Mouse (Mus musculus): ENCODE results near the gene Scel. TPM values are rescaled to one million over a fixed set of nuclear protein-coding genes. Genes with fewer than 3 reads are reported as not detected.

The Scel gene
- polyA plus RNA-seq, 2 experiments = 5.6 to 14.3 TPM

DNA sequence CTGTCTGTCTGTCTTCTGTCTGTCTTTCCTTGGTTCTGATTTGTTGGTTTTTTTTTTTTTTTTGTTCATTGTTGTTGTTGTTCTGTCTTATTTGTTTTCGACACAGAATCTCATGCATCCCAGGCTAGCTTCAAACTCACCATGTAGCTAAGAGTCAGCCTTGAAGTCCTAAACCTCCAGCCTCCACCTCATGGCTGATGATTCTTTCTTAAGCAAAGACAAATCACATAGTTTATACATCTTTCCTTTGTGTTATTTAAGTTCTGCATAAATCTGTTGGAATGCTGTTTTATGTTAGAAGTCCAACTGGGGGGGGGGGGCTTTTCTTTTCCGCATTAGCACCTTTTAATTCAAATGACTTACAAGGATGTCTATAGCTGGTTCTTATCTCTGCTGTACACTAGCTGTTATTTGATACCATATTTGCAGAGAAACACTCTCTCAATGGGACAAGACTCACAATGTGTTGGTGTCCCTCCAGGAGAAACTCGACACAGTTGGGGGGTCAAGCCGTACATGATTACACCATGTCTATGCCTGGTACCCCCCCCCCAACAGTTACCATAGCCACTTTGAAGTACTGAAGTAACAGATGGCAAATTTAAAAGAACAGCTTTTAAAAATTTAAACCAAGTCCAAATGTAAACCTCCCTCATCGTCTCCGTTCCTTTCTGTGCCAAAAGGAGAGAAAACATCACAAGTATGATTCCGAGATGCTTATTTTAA, 116.7 kb downstream of the Scel start:
- H3K4me2 ChIP-seq (replicated peaks; ENCODE audit: low read depth, low read length, severe bottlenecking) = no peak overlapping the region
- no peak overlapping the region for H3K27ac ChIP-seq (replicated peaks; ENCODE audit: low read depth, low read length)
- no peak overlapping the region for H3K9ac ChIP-seq (ENCODE audit: low read depth, low read length, severe bottlenecking)
- TF ChIP-seq POLR2A (IDR thresholded peaks at IDR 0.05; ENCODE audit: borderline replicate concordance, extremely low read depth, insufficient read depth, insufficient read length) = no peak
- H3K9me3 ChIP-seq (ENCODE audit: control insufficient read depth, low read length) = no peaks in the 10 kb centered on the region
- 81% methylated on average over 7 of the region's 7 CpGs for WGBS
- DNase-seq (ENCODE audit: low spot score) (no peak), ATAC-seq (ENCODE audit: low FRiP score, low read depth) (no peak)
- no peak overlapping the region for H3K4me3 ChIP-seq (replicated peaks; ENCODE audit: low read length)
- no peaks in the 10 kb centered on the region for H3K27me3 ChIP-seq (ENCODE audit: control insufficient read depth, insufficient read depth, low read length)
- H3K4me1 ChIP-seq (ENCODE audit: control insufficient read depth, insufficient read depth, low read length) = no peaks in the 10 kb centered on the region
- no peaks in the 10 kb centered on the region for H3K36me3 ChIP-seq (ENCODE audit: control insufficient read depth, insufficient read depth, low read length)

DNA sequence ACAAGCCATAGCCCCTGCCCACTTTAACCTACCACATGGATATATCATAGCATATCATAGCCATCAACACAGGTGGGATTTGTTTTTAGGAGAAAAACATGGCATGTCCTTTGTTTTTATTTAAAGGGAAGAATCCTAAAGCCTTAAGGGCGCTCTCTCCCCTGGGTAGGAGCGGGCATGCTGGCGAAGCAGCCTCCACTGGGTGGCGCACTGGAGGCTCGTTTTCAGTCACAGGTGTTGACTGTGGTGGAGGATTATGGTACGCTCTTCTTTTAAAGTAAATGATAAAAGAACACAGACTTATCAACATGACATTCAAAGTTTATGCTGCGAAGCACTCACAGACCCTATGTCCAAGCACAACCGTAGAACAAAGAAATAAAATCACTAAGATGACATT, 117.4 kb downstream of the Scel start:
- DNase-seq (ENCODE audit: low spot score) = no peak
- no peaks in the 10 kb centered on the region for H3K4me1 ChIP-seq (ENCODE audit: control insufficient read depth, insufficient read depth, low read length)
- no peak overlapping the region for H3K4me3 ChIP-seq (replicated peaks; ENCODE audit: low read length)
- H3K4me2 ChIP-seq (replicated peaks; ENCODE audit: low read depth, low read length, severe bottlenecking) = no peak overlapping the region
- no peak overlapping the region for H3K27ac ChIP-seq (replicated peaks; ENCODE audit: low read depth, low read length)
- no peak for TF ChIP-seq POLR2A (IDR thresholded peaks at IDR 0.05; ENCODE audit: borderline replicate concordance, extremely low read depth, insufficient read depth, insufficient read length)
- no peak for ATAC-seq (ENCODE audit: low FRiP score, low read depth)
- no peak overlapping the region for H3K9ac ChIP-seq (ENCODE audit: low read depth, low read length, severe bottlenecking)
- WGBS = 84% methylated on average over 8 of the region's 8 CpGs
- H3K27me3 ChIP-seq (ENCODE audit: control insufficient read depth, insufficient read depth, low read length) = no peaks in the 10 kb centered on the region
- H3K9me3 ChIP-seq (ENCODE audit: control insufficient read depth, low read length) = no peaks in the 10 kb centered on the region
- no peaks in the 10 kb centered on the region for H3K36me3 ChIP-seq (ENCODE audit: control insufficient read depth, insufficient read depth, low read length)

GRCm38 (mm10) chr14:103643933-103644332, 130.8 kb downstream of the Scel start:
- H3K27ac ChIP-seq (replicated peaks; ENCODE audit: low read depth, low read length) = no peak overlapping the region
- WGBS = 77% methylated on average over 3 of the region's 3 CpGs

GRCm38 (mm10) chr14:103647981-103648380, 134.8 kb downstream of the Scel start:
- DNase-seq (ENCODE audit: low spot score) = no peak
- no peak overlapping the region for H3K9ac ChIP-seq (ENCODE audit: low read depth, low read length, severe bottlenecking)
- no peak for TF ChIP-seq POLR2A (IDR thresholded peaks at IDR 0.05; ENCODE audit: borderline replicate concordance, extremely low read depth, insufficient read depth, insufficient read length)
- no peak overlapping the region for H3K4me3 ChIP-seq (replicated peaks; ENCODE audit: low read length)
- H3K27me3 ChIP-seq (ENCODE audit: control insufficient read depth, insufficient read depth, low read length) = peaks cover 10% of the 10 kb centered on the region; the same call in 1 of the 2 replicates
- H3K27ac ChIP-seq (replicated peaks; ENCODE audit: low read depth, low read length) = no peak overlapping the region
- ATAC-seq (ENCODE audit: low FRiP score, low read depth) = no peak
- H3K36me3 ChIP-seq (ENCODE audit: control insufficient read depth, insufficient read depth, low read length) = no peaks in the 10 kb centered on the region
- 58% methylated on average over 2 of the region's 2 CpGs for WGBS
- H3K4me1 ChIP-seq (ENCODE audit: control insufficient read depth, insufficient read depth, low read length) = peaks cover 3% of the 10 kb centered on the region; the same call in 1 of the 2 replicates
- H3K9me3 ChIP-seq (ENCODE audit: control insufficient read depth, low read length) = no peaks in the 10 kb centered on the region
- no peak overlapping the region for H3K4me2 ChIP-seq (replicated peaks; ENCODE audit: low read depth, low read length, severe bottlenecking)

More at GRCm38 (mm10) chr14:103643933-103644332, 130.8 kb downstream of the Scel start:
- H3K4me2 ChIP-seq (replicated peaks; ENCODE audit: low read depth, low read length, severe bottlenecking) = no peak overlapping the region
- no peaks in the 10 kb centered on the region for H3K9me3 ChIP-seq (ENCODE audit: control insufficient read depth, low read length)
- no peak for TF ChIP-seq POLR2A (IDR thresholded peaks at IDR 0.05; ENCODE audit: borderline replicate concordance, extremely low read depth, insufficient read depth, insufficient read length)
- H3K9ac ChIP-seq (ENCODE audit: low read depth, low read length, severe bottlenecking) = no peak overlapping the region
- no peak overlapping the region for H3K4me3 ChIP-seq (replicated peaks; ENCODE audit: low read length)
- H3K36me3 ChIP-seq (ENCODE audit: control insufficient read depth, insufficient read depth, low read length) = no peaks in the 10 kb centered on the region
- no peaks in the 10 kb centered on the region for H3K4me1 ChIP-seq (ENCODE audit: control insufficient read depth, insufficient read depth, low read length)
- no peaks in the 10 kb centered on the region for H3K27me3 ChIP-seq (ENCODE audit: control insufficient read depth, insufficient read depth, low read length)
- DNase-seq (ENCODE audit: low spot score) = no peak
- ATAC-seq (ENCODE audit: low FRiP score, low read depth) = no peak

DNA sequence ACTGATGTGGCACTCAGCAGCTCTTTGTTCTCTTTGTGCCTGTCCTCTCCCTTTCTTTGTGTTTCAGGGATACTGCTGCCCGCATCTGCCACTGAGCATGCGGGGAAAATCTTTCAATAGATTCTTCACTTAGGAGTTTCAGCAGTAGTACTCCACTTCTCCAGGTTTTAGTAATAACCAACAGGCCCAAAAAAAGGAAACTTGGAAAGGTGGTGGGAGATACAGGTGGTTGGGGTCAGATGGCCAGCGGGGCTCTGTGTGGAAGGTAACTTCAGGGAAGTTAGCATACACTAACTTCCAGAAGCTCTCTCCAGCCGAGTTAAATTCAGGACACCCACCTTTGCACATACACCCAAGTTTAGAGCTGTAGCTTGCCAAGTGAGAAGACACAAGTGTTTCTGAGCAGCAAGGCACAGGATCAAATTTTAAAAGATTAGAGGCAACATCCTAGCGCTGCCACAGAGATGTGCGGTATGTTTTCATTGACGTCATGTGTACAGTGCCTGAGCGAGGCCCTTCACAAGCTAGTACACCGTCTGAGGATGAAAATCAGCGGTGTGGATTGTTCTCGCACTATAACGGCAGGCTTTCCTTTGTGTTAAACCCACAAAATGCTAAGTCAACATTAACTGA, 135.6 kb downstream of the Scel start:
- Histone ChIP-seq H3K9ac (ENCODE audit: low read depth, low read length, severe bottlenecking) (no peak overlapping the region), H3K4me1 (ENCODE audit: control insufficient read depth, insufficient read depth, low read length) (peaks cover 3% of the 10 kb centered on the region; the same call in 1 of the 2 replicates), H3K9me3 (ENCODE audit: control insufficient read depth, low read length) (no peaks in the 10 kb centered on the region), H3K4me2 (replicated peaks; ENCODE audit: low read depth, low read length, severe bottlenecking) (no peak overlapping the region), H3K27me3 (ENCODE audit: control insufficient read depth, insufficient read depth, low read length) (peaks cover 10% of the 10 kb centered on the region; the same call in 1 of the 2 replicates), H3K4me3 (replicated peaks; ENCODE audit: low read length) (no peak overlapping the region), H3K36me3 (ENCODE audit: control insufficient read depth, insufficient read depth, low read length) (no peaks in the 10 kb centered on the region), H3K27ac (replicated peaks; ENCODE audit: low read depth, low read length) (no peak overlapping the region)
- no peak for DNase-seq (ENCODE audit: low spot score)
- no peak for ATAC-seq (ENCODE audit: low FRiP score, low read depth)
- TF ChIP-seq POLR2A (IDR thresholded peaks at IDR 0.05; ENCODE audit: borderline replicate concordance, extremely low read depth, insufficient read depth, insufficient read length) = no peak
- 42% methylated on average over 12 of the region's 12 CpGs for WGBS
